Mouse (Mus musculus) forebrain, postnatal 0 days (tissue): ENCODE results near the gene Xlr4b. TPM values are rescaled to one million over a fixed set of nuclear protein-coding genes. Genes with fewer than 3 reads are reported as not detected.
"Not testable (repeated sequence)": the region's sequence is repeated elsewhere in the genome, so short reads cannot be mapped to it uniquely, and the experiment has no call there.

Experiments used
- ATAC-seq: fragments of 200-750 bp; cut with Nextera tagmentation; 2 replicates; pipeline ENCODE4 v1.8.0; 2017; ENCODE audit warnings: mild to moderate bottlenecking, moderate library complexity
- DNase-seq: peaks from one replicate; pipeline ENCODE4 v3.0.0-alpha.2; 2015
- H3K27ac ChIP-seq: fragments of 300-500 bp; sonication (generic); 2 replicates; pipeline ENCODE4 v1.5.1; 2014; ENCODE audit warnings: low read depth, mild to moderate bottlenecking, antibody characterized with exemption, low read length, moderate library complexity, mixed read lengths
- H3K27me3 ChIP-seq: fragments of 300-500 bp; sonication (generic); 2 replicates; pipeline ENCODE4 v1.6.1; 2014; ENCODE audit warnings: mild to moderate bottlenecking, low read length, mixed read lengths; ENCODE audit not compliant: insufficient read depth
- H3K36me3 ChIP-seq: fragments of 300-500 bp; sonication (generic); 2 replicates; pipeline ENCODE4 v1.6.1; 2014; ENCODE audit warnings: mild to moderate bottlenecking, moderate library complexity; ENCODE audit not compliant: insufficient read depth
- H3K4me1 ChIP-seq: fragments of 300-500 bp; sonication (generic); 2 replicates; pipeline ENCODE4 v1.6.1; 2014; ENCODE audit warnings: antibody characterized with exemption; ENCODE audit not compliant: insufficient read depth
- H3K4me2 ChIP-seq: fragments of 300-500 bp; sonication (generic); 2 replicates; pipeline ENCODE4 v1.6.1; 2014; ENCODE audit warnings: low read depth, mild to moderate bottlenecking, moderate library complexity
- H3K4me3 ChIP-seq: fragments of 300-500 bp; sonication (generic); 2 replicates; pipeline ENCODE4 v1.5.1; 2014; ENCODE audit warnings: low read depth, low read length, mixed read lengths
- H3K9ac ChIP-seq: fragments of 300-500 bp; sonication (generic); 2 replicates; pipeline ENCODE4 v1.6.1; 2014; ENCODE audit warnings: mild to moderate bottlenecking
- H3K9me3 ChIP-seq: fragments of 300-500 bp; sonication (generic); 2 replicates; pipeline ENCODE4 v1.6.1; 2016; ENCODE audit warnings: low read length
- CTCF ChIP-seq: sonication (generic); IDR thresholded peaks from 2 replicates; pipeline ENCODE4 v1.5.1; 2016; ENCODE audit warnings: antibody characterized with exemption, control low read depth, low read depth
- WGBS: fragments of 180-500 bp; shearing (Covaris S2); extraction: QIAGEN DNeasy Blood & Tissue Kit; methylation state at CpG from one replicate; pipeline ENCODE4 v1.1.7; 2014; 5-methylcytosine and 5-hydroxymethylcytosine counted together
- polyA plus RNA-seq: library from polyadenylated mRNA; unstranded; fragments of >200 nt; fragmentation: Nextera tagmentation; extraction: Ambion mirVana; gene quantifications from 2 replicates; pipeline ENCODE4 v1.2.1, GENCODE M21; 2015
- total RNA-seq: library from RNA; depleted of rRNA; stranded (reverse); fragments of >200 nt; gene quantifications from 2 replicates; pipeline ENCODE4 v1.2.3, GENCODE M21; 2014; rRNA removed

Xlr4b gene
- total RNA-seq (0.31 TPM in 1 of 2 replicates, not detected in the other), polyA plus RNA-seq (0.17 and 0.79 TPM in 2 replicates)

GRCm38 (mm10) chrX:73213819-73214564 lies at the start of gene Xlr4b:
Gene Xlr4b, plus strand, starts transcription at chrX:73214333.
- ATAC-seq, DNase-seq: not testable (repeated sequence)
- 80% methylated on average over 11 of the region's 19 CpGs for WGBS

GRCm38 (mm10) chrX:73176889-73177288 lies 37.2 kb upstream of the Xlr4b start, which contains the start of gene Spin2d:
Gene Spin2d, minus strand, starts transcription at chrX:73176989.
- not testable (repeated sequence) for H3K4me1 ChIP-seq, ATAC-seq, H3K4me3 ChIP-seq, H3K9me3 ChIP-seq, H3K27me3 ChIP-seq, H3K4me2 ChIP-seq, H3K36me3 ChIP-seq, DNase-seq, H3K27ac ChIP-seq, H3K9ac ChIP-seq
- WGBS: 91% methylated on average over 4 of the region's 15 CpGs

More at GRCm38 (mm10) chrX:73213819-73214564, at the start of gene Xlr4b:
- H3K27ac ChIP-seq, H3K9me3 ChIP-seq, H3K9ac ChIP-seq, H3K36me3 ChIP-seq, H3K27me3 ChIP-seq, H3K4me2 ChIP-seq, H3K4me3 ChIP-seq, H3K4me1 ChIP-seq: not testable (repeated sequence)

- H3K9ac ChIP-seq, H3K36me3 ChIP-seq, H3K4me1 ChIP-seq, H3K9me3 ChIP-seq, H3K27ac ChIP-seq, H3K4me3 ChIP-seq, H3K4me2 ChIP-seq, H3K27me3 ChIP-seq: not testable (repeated sequence)
- WGBS: 92% methylated on average over 11 of the region's 12 CpGs
- peak; percentile 8 for DNase-seq
- peak; percentile 34; the same call in 1 of the 2 replicates for ATAC-seq
These were observed 22.2 kb upstream of the Xlr4b start, which contains the start of gene Xlr3b for GRCm38 (mm10) chrX:73191934-73192333. Gene Xlr3b, plus strand, starts transcription at chrX:73192207.

- no peaks in the 10 kb centered on the region for H3K27me3 ChIP-seq
- ATAC-seq: no peak
These were observed 11.2 kb downstream of the Xlr4b start for GRCm38 (mm10) chrX:73225365-73225764.

DNA sequence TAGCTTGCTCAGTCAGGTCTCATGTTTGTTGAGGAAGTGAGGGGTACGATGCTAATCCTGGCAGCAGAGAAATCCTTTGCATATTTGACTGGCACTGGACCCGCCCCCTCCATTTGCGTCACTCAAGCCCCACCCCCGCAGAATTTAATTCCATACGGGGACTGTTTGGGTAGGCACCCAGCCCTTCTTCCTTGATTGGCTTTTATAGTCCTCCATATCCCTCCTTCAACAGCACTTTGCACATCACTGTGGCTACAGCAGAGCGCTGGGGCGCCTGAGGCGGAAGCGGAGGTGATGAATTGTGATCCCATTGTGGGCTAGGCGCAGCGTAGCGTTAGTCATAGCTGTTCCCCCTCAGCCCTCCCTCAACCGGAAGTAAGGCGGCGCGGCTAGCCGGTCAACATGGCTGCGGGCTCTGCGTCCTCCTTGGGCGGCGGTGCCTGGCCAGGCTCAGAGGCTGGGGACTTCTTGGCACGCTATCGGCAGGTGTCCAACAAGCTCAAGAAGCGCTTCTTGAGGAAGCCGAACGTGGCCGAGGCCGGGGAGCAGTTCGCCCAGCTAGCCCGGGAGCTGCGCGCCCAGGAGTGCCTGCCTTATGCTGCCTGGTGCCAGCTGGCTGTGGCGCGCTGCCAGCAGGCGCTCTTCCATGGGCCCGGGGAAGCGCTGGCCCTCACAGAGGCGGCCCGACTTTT lies 13.9 kb downstream of the Xlr4b start, which contains the start of gene F8a:
Gene F8a, plus strand, starts transcription at position 378 of the 692 bp plus-strand sequence.
- H3K4me1 ChIP-seq: no peaks in the 10 kb centered on the region
- peak; percentile 97 for ATAC-seq
- H3K4me2 ChIP-seq: peak within 1 kb of the TSS; percentile 59
- H3K27me3 ChIP-seq: no peaks in the 10 kb centered on the region
- peak within 1 kb of the TSS; percentile 59 for H3K4me3 ChIP-seq
- WGBS: 26% methylated on average over 35 of the region's 39 CpGs
- peak; percentile 89 for DNase-seq
- peak within 1 kb of the TSS; percentile 84 for H3K27ac ChIP-seq
- H3K9me3 ChIP-seq: no peaks in the 10 kb centered on the region
- peak within 1 kb of the TSS; percentile 68 for H3K9ac ChIP-seq
- TF ChIP-seq CTCF: no peak
- no peaks in the 10 kb centered on the region for H3K36me3 ChIP-seq

More at GRCm38 (mm10) chrX:73225365-73225764, 11.2 kb downstream of the Xlr4b start:
- H3K9ac ChIP-seq: no peak overlapping the region
- H3K36me3 ChIP-seq: no peaks in the 10 kb centered on the region
- no peak for DNase-seq
- H3K4me2 ChIP-seq: no peak overlapping the region
- no peak overlapping the region for H3K27ac ChIP-seq
- H3K4me1 ChIP-seq: no peaks in the 10 kb centered on the region
- no peak overlapping the region for H3K4me3 ChIP-seq
- no peak for TF ChIP-seq CTCF
- H3K9me3 ChIP-seq: no peaks in the 10 kb centered on the region
- WGBS: 50% methylated on average over 1 of the region's 1 CpGs

GRCm38 (mm10) chrX:73228606-73229214 lies 14.6 kb downstream of the Xlr4b start:
- 38% methylated on average over 45 of the region's 51 CpGs for WGBS
- Histone ChIP-seq H3K9ac (peak overlapping the region; percentile 68), H3K27me3 (no peaks in the 10 kb centered on the region), H3K4me3 (peak overlapping the region; percentile 59), H3K9me3 (no peaks in the 10 kb centered on the region), H3K36me3 (no peaks in the 10 kb centered on the region), H3K4me1 (no peaks in the 10 kb centered on the region), H3K27ac (peak overlapping the region; percentile 84), H3K4me2 (peak overlapping the region; percentile 59)
- TF ChIP-seq CTCF: peak; percentile 36
- ATAC-seq (peak; percentile 68), DNase-seq (peak; percentile 70)
